Mouse (Mus musculus) spleen, adult 12 weeks (tissue): Measurements from ENCODE around the gene Mta3.
"Not testable (repeated sequence)": the region's sequence is repeated elsewhere in the genome, so short reads cannot be mapped to it uniquely, and the experiment has no call there.

Experiments used
- DNase-seq: peaks from one replicate; pipeline ENCODE4 v3.0.0; 2022; ENCODE audit warnings: low spot score

The Mta3 gene

GRCm38 (mm10) chr17:83849717-83850116, 143.8 kb downstream of the Mta3 start:
- DNase-seq: no peak

GRCm38 (mm10) chr17:83850458-83850857, 144.5 kb downstream of the Mta3 start:
- DNase-seq: peak; percentile 78

- no peak for DNase-seq
Observed at GRCm38 (mm10) chr17:83850864-83851263, 144.9 kb downstream of the Mta3 start.

GRCm38 (mm10) chr17:83853831-83854230, 147.9 kb downstream of the Mta3 start:
- DNase-seq: no peak

GRCm38 (mm10) chr17:83854284-83854918, 148.4 kb downstream of the Mta3 start:
- DNase-seq: peak; percentile 61

GRCm38 (mm10) chr17:83858413-83858812, 152.4 kb downstream of the Mta3 start:
- no peak for DNase-seq

- DNase-seq: no peak
Observed at GRCm38 (mm10) chr17:83859639-83860038, 153.7 kb downstream of the Mta3 start.

GRCm38 (mm10) chr17:83860224-83860623, 154.3 kb downstream of the Mta3 start:
- no peak for DNase-seq

GRCm38 (mm10) chr17:83860968-83861367, 155.0 kb downstream of the Mta3 start:
- DNase-seq: not testable (repeated sequence)

GRCm38 (mm10) chr17:83861444-83862133, 155.6 kb downstream of the Mta3 start:
- peak; percentile 96 for DNase-seq

GRCm38 (mm10) chr17:83862134-83862881, 156.3 kb downstream of the Mta3 start:
- peak; percentile 40 for DNase-seq

GRCm38 (mm10) chr17:83865366-83865765, 159.4 kb downstream of the Mta3 start:
- DNase-seq: no peak

GRCm38 (mm10) chr17:83866582-83866981, 160.6 kb downstream of the Mta3 start:
- DNase-seq: no peak

GRCm38 (mm10) chr17:83870385-83870784, 164.4 kb downstream of the Mta3 start:
- DNase-seq: no peak
